Mouse (Mus musculus): Measurements from ENCODE around the gene Alox12b. TPM values are rescaled to one million over a fixed set of nuclear protein-coding genes. Genes with fewer than 3 reads are reported as not detected.
A peak's percentile ranks its signal among the peaks of the same experiment; 100 is the strongest.

Alox12b gene
- 0.21 and 0.22 TPM in 2 replicates for total RNA-seq (2012; rRNA removed)

DNA sequence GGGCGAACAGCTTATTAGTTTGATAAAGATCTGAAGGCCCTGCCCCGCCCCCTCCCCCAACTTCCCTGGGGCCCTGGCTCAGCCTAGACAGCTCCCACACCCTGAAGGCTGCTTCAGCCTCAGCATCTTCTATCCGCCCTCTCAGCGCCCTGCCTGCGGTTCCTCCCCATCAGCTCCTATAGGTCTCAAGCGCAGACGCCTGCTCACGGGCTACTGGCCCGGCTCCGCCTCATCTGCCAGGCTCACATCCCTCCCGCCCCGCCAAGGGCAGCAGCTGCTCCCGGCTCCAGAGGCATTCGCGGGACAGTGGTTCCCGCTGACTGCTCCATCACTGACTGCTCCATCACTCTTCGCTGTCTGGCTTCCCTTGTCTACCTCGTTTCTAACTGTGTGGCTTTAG lies at the start of gene Alox12b:
TSS of gene Alox12b (plus strand) at position 190 of the 400 bp plus-strand sequence.
- Histone ChIP-seq H3K4me3 (ENCODE audit: insufficient read depth in 1 of 2, low read depth in 1 of 2, low read length in 2 of 2, poor library complexity in 1 of 2, severe bottlenecking in 1 of 2) (peak within 1 kb of the TSS; percentile 41; a peak in 3 of 4 replicates), H3K9ac (ENCODE audit: insufficient read depth, low read depth, low read length, poor library complexity, severe bottlenecking) (no peak within 1 kb of the TSS), H3K27ac (ENCODE audit: insufficient read depth, low read depth, low read length, poor library complexity, severe bottlenecking) (no peak within 1 kb of the TSS), H3K36me3 (ENCODE audit: control insufficient read depth, insufficient read depth, low read length, poor library complexity, severe bottlenecking) (no peaks in the 10 kb centered on the region), H3K4me1 (ENCODE audit: control insufficient read depth in 2 of 2, insufficient read depth in 2 of 2, low read length in 2 of 2, poor library complexity in 1 of 2) (peaks cover 0 to 8% of the 10 kb centered on the region in 2 experiments; a peak in 2 of 4 replicates), H3K9me3 (ENCODE audit: control insufficient read depth, insufficient read depth, low read depth, low read length) (no peaks in the 10 kb centered on the region)
- DNase-seq (ENCODE audit: low read depth, low spot score), result no peak
- TF ChIP-seq ZNF384 (IDR thresholded peaks at IDR 0.05; ENCODE audit: low read depth, low read length), result no peak
- in situ Hi-C loops (cut with MboI; ENCODE audit: low sequenced_read_pairs in 2 of 2, unreplicated experiment in 2 of 2), result no loop called here

DNA sequence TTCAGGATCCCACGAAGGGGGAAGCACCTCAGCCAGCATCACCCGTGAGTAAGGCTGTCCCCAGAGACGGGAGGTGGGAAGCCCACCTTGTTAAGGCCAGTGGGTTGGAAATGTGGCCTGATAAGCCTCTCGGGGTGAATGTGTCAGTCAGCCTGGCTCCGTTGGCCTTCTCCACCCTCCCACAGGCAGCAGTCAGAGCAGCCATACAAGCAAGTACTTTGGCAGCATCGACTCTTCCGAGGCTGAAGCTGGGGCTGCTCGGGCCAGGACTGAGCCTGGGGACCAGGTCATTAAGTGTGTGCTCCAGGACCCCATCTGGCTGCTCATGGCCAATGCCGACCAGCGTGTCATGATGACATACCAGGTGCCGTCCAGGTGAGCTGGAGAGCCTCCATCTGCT lies 49.1 kb upstream of the Alox12b start:
- in situ Hi-C loops (cut with MboI; ENCODE audit: low sequenced_read_pairs in 2 of 2, unreplicated experiment in 2 of 2), result no loop called here
- Histone ChIP-seq H3K4me3 (ENCODE audit: insufficient read depth in 1 of 2, low read depth in 1 of 2, low read length in 2 of 2, poor library complexity in 1 of 2, severe bottlenecking in 1 of 2) (no peak overlapping the region), H3K4me1 (ENCODE audit: control insufficient read depth in 2 of 2, insufficient read depth in 2 of 2, low read length in 2 of 2, poor library complexity in 1 of 2) (peaks cover 2 to 7% of the 10 kb centered on the region in 2 experiments; a peak in 1 of 4 replicates), H3K27ac (ENCODE audit: insufficient read depth, low read depth, low read length, poor library complexity, severe bottlenecking) (no peak overlapping the region), H3K36me3 (ENCODE audit: control insufficient read depth, insufficient read depth, low read length, poor library complexity, severe bottlenecking) (peaks cover 43% of the 10 kb centered on the region), H3K9ac (ENCODE audit: insufficient read depth, low read depth, low read length, poor library complexity, severe bottlenecking) (no peak overlapping the region), H3K9me3 (ENCODE audit: control insufficient read depth, insufficient read depth, low read depth, low read length) (no peaks in the 10 kb centered on the region)
- DNase-seq (ENCODE audit: low read depth, low spot score), result no peak
- TF ChIP-seq ZC3H11A (IDR thresholded peaks at IDR 0.05; ENCODE audit: borderline replicate concordance, low read depth, low read length) (no peak), CHD2 (IDR thresholded peaks at IDR 0.05; ENCODE audit: low read depth, low read length) (no peak), MAFK (IDR thresholded peaks at IDR 0.05; ENCODE audit: insufficient read depth, low read depth, low read length) (no peak), HCFC1 (IDR thresholded peaks at IDR 0.05; ENCODE audit: borderline replicate concordance, insufficient read depth, low read length) (no peak)

DNA sequence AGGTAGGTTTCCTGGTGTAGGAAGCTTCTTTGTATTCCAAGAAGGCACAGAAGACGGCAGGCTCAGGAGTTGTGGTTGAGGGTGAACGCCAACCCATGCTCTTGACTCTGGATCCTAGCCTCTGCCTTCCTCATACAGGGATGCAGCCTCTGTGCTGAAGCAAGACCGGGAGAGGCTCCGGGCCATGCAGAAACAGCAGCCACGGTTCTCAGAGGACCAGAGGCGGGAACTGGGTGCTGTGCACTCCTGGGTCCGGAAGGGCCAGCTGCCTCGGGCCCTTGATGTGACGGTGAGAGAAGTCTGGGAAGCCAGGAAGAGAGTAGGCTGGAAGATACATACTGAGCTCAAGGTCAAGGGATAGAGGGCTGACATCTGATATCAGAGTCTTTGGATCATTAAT lies 48.6 kb upstream of the Alox12b start:
- peaks cover 2 to 7% of the 10 kb centered on the region in 2 experiments; a peak in 1 of 4 replicates for H3K4me1 ChIP-seq (ENCODE audit: control insufficient read depth in 2 of 2, insufficient read depth in 2 of 2, low read length in 2 of 2, poor library complexity in 1 of 2)
- H3K36me3 ChIP-seq (ENCODE audit: control insufficient read depth, insufficient read depth, low read length, poor library complexity, severe bottlenecking), result peaks cover 38% of the 10 kb centered on the region
- TF ChIP-seq MAFK (IDR thresholded peaks at IDR 0.05; ENCODE audit: insufficient read depth, low read depth, low read length), result no peak
- no peak for TF ChIP-seq CHD2 (IDR thresholded peaks at IDR 0.05; ENCODE audit: low read depth, low read length)
- TF ChIP-seq ZC3H11A (IDR thresholded peaks at IDR 0.05; ENCODE audit: borderline replicate concordance, low read depth, low read length), result no peak
- no peak for TF ChIP-seq ZNF384 (IDR thresholded peaks at IDR 0.05; ENCODE audit: low read depth, low read length)
- no peak for TF ChIP-seq HCFC1 (IDR thresholded peaks at IDR 0.05; ENCODE audit: borderline replicate concordance, insufficient read depth, low read length)
- in situ Hi-C loops (cut with MboI; ENCODE audit: low sequenced_read_pairs in 2 of 2, unreplicated experiment in 2 of 2), result no loop called here
- no peak overlapping the region for H3K9ac ChIP-seq (ENCODE audit: insufficient read depth, low read depth, low read length, poor library complexity, severe bottlenecking)
- H3K27ac ChIP-seq (ENCODE audit: insufficient read depth, low read depth, low read length, poor library complexity, severe bottlenecking), result no peak overlapping the region
- no peaks in the 10 kb centered on the region for H3K9me3 ChIP-seq (ENCODE audit: control insufficient read depth, insufficient read depth, low read depth, low read length)
- H3K4me3 ChIP-seq (ENCODE audit: insufficient read depth in 1 of 2, low read depth in 1 of 2, low read length in 2 of 2, poor library complexity in 1 of 2, severe bottlenecking in 1 of 2), result no peak overlapping the region
- DNase-seq (ENCODE audit: low read depth, low spot score), result no peak

DNA sequence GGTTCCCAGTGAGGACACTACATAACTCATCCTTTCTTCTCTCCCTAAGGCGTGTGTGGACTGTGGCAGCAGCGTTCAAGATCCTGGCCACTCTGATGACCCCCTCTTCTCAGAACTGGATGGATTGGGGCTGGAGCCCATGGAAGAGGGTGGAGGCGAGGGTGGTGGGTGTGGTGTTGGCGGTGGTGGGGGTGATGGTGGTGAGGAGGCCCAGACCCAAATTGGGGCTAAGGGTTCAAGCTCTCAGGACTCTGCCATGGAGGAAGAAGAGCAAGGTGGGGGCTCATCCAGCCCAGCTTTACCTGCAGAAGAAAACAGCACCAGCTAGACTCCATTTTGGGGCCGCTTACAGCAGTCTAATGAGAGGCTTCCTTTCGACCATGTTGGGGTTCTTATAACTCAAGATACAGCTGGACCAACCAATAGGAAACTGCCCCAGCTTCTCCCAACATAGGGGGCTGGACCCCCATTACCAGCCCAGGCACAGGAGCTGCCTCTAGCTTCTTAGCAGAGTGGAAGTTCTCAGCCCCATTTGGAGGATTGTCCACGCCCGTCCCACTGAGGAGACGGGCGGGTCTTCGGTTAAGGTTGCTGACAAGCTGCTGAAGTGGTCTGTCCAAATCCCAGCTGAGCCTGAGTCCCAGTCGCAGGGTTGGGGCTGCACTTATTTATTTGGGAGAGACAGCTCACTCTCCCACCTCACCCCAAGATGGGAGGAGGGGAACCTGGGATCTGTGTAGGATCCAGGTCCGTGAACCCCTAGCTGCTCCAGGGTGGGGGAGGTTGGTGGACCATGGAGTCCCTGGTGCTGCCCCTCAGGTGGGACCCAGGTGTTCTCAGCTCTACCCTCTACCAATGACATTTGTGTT lies 47.5 kb upstream of the Alox12b start:
- no peak for DNase-seq (ENCODE audit: low read depth, low spot score)
- in situ Hi-C loops (cut with MboI; ENCODE audit: low sequenced_read_pairs in 2 of 2, unreplicated experiment in 2 of 2), result no loop called here
- Histone ChIP-seq H3K9me3 (ENCODE audit: control insufficient read depth, insufficient read depth, low read depth, low read length) (no peaks in the 10 kb centered on the region), H3K4me1 (ENCODE audit: control insufficient read depth in 2 of 2, insufficient read depth in 2 of 2, low read length in 2 of 2, poor library complexity in 1 of 2) (peaks cover 2 to 7% of the 10 kb centered on the region in 2 experiments; a peak in 1 of 4 replicates), H3K27ac (ENCODE audit: insufficient read depth, low read depth, low read length, poor library complexity, severe bottlenecking) (no peak overlapping the region), H3K36me3 (ENCODE audit: control insufficient read depth, insufficient read depth, low read length, poor library complexity, severe bottlenecking) (peaks cover 27% of the 10 kb centered on the region), H3K9ac (ENCODE audit: insufficient read depth, low read depth, low read length, poor library complexity, severe bottlenecking) (no peak overlapping the region), H3K4me3 (ENCODE audit: insufficient read depth in 1 of 2, low read depth in 1 of 2, low read length in 2 of 2, poor library complexity in 1 of 2, severe bottlenecking in 1 of 2) (peak overlapping the region in 1 of 2 experiments; percentile 60; a peak in 1 of 4 replicates)
- no peak for TF ChIP-seq ZC3H11A (IDR thresholded peaks at IDR 0.05; ENCODE audit: borderline replicate concordance, low read depth, low read length)
- no peak for TF ChIP-seq MAFK (IDR thresholded peaks at IDR 0.05; ENCODE audit: insufficient read depth, low read depth, low read length)
- TF ChIP-seq HCFC1 (IDR thresholded peaks at IDR 0.05; ENCODE audit: borderline replicate concordance, insufficient read depth, low read length), result no peak
- no peak for TF ChIP-seq ZNF384 (IDR thresholded peaks at IDR 0.05; ENCODE audit: low read depth, low read length)
- TF ChIP-seq CHD2 (IDR thresholded peaks at IDR 0.05; ENCODE audit: low read depth, low read length), result no peak
